Mouse (Mus musculus) mature B cell (primary cell): ENCODE measurements around the gene Chn2.

ENCODE experiments used
- in situ Hi-C: fragments of 300-500 bp; cut with MboI; formaldehyde crosslinking; loops from 2 replicates; pipeline ENCODE4 v1.14.3; 2019

The Chn2 gene

DNA sequence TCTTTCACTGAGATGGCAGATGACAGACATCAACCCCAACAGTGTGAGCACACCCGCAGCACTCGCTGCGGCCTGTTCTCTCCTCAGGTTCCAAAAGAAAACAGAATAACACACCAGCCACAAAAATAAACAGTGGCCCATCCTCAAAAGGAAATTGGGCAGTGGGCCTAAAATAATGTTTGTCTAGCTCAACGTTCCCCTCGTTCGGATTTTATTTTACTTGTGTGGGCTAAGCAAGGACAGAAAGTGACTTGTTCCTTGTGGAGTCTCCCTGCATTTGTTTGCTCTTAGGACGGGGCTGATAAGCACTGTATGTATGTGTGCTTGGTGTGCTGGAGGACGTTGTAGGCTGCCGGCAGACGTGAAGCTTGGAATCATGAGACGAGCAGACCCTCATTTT, 240.0 kb downstream of the Chn2 start:
- in situ Hi-C loops = no loop called here

DNA sequence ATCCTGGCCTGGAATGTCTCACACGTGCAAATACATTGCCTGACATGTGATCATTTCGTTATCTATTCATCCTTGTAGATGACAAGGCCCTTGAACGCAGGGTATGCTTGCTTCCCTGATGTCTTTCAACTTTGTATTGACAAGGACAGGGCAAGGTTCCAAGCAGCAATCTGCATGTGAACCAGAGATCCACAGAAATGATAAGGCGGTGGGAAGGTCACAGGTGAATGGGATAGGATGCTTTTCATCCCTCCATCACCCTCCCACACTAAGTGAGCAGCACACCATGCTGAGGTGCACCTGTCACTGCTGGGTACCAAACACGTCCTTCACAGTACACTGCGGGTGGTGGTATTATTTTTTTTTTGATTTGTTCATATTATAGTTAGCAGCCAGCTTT, 240.9 kb downstream of the Chn2 start:
- in situ Hi-C loops = no loop called here

DNA sequence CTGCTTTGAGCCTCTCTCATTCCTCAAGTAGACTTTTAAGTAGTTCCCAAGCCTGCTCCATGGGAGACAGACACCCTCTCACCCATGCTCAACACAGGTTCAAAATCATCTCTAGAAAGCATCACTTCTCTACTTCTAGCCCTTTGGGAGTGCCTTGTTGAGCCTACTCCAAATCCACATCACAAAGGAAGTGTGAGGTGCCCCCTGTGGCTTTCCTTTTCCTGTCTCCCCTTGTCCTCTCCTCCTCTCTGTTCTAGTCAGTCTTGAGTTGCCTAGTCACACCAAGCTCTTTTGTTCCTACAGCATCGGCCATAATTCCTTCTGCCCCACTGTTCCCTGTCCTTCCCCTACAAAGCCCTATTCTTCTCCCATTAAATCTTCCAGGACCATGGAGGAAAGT, 243.9 kb downstream of the Chn2 start:
- in situ Hi-C loops = no loop called here

DNA sequence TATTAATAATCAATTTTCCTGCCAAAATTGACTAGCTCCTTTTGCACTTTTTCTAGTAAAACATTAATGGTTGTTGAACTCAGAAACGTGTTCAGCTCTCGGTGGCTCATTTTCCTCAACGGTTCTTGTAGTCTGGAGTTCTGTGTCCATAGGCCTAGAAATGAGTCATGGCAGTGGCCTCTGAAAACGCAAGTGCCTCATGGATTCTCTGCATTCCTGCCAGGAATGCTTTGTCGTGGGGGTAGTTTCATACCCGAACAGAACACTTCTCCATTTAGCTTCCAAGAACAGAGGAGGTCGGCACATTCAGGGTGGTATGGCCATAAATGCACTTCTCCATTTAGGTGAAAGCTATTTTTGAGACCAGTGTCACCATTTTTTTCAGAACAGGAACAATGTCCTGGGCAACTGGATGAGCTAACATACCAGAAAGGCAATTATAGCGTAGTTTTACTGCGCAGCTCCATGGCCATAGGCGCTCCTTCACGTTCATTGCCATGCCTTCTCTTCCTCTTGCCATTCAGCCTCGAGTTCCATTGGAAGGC, 244.9 kb downstream of the Chn2 start:
- in situ Hi-C loops = no loop called here

DNA sequence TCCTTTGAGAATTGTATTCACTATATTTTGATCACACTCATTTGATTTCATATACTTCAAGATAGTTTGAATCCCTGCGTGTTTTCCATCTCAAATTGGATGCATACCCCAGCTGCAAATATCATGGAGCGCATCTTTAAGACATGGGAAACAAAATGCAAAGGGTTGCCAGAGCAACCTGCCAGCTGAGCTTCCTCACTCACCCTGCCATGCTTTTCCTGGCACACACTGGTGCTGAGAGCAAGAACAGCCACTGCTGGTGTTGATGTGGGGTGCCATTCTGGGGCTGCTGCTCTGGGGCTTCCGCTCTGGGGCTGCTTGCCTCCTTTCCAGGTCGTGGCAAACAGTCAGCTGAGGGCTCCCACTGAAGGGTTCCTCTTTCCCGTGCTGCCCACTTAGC, 247.5 kb downstream of the Chn2 start:
- in situ Hi-C loops = no loop called here

DNA sequence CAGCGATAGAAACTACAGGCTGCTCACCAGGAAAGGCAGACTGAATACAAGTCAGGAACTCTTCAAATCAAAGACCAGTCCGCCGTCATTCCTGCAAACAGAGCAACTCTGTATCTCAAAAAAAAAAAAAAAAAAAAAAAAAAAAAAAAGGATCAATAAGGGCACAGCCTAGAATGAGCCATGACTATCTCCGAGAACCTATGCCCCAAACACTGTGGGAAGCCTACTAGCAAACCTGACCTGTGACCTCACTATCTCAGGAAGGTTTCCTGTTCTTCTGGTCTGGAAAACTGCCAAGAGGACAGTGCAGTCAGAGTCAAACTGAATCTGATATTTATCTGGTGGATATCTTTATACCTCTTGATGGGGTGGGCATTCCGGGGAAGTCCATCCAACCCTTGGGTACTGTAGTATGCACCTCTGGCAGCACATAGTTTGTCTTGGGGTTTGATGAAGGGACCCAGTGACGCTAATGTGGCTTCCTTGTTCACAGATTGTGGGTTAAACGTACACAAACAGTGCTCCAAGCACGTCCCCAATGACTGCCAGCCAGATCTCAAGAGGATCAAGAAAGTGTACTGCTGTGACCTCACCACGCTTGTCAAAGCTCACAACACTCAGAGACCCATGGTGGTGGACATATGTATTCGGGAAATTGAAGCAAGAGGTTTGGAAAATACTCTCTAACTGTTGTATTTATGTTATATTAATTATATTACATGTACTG, 250.6 kb downstream of the Chn2 start:
- in situ Hi-C loops = no loop called here

DNA sequence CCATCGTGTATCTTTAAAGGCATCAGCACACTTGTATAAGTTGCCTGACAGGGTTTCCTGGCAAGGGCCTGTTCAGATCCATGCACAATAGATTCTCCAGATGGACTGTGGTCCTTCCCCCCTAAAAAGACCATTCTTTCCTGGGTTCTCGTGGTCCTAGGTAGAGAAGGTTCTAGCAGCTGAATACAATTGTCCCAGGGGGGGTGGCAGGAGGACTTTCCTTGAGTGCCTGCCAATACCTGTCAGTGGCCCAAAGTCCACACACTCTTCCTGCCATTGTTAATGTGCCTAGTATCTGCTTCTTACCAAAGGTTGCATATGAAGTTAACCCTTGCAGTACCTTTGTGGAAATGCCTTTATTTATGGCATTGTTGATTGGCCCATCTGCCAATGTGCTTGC, 257.9 kb downstream of the Chn2 start:
- in situ Hi-C loops = no loop called here

DNA sequence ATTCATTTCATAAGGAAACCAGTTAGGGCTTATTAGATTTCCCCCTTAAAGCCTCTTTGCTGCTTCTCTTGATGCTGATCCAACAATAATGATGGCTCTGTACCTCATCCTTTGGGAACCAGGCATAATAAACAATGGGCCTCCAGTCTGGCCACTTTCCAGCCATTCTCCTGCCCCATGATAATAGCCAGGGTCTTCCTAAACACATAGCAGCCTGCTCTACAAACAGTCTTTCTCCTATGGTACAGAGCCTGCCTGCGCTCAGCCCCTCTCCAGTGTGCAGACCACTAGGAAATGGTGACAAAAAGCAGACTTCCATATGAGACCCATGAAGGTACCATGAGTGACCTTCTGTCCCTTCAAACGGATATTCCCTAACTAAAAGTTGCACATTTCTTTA, 260.1 kb downstream of the Chn2 start:
- in situ Hi-C loops = no loop called here

DNA sequence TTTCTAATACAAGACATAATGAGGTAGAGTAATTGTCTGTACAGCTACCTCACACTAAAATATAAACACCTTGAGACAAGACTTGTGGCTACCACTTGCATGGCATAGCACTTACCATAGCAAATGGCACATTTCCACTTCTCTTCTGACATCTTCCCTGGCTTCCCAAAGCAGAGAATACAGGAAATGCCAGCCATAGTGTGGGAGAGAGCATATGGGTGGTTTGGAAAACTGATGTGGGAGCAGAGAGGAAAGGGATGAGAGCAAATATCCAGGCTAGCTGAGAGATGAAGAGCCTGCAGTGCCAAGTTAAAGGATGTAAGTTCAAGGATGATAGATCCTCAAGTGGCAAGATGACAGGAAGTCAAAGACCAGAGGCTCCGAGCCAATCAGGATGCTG, 266.4 kb downstream of the Chn2 start:
- in situ Hi-C loops = no loop called here

DNA sequence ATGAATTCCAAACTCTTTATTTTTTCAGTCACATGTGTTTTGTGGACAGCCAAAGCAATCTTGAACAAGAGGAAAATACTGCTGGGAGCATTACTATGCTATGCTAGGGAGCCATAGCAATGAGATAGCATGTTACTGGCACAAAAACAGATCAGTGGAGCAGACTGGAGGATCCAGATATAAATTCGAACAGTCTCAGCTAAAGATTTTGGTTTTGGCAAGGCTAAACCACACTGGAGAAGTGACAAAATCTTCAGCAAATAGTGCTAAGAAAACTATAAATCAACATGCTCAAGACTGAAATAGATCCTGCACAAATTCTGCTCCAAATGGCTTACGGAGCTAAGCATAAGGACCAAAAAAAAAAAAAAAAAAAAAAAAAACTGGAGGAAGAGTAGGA, 273.7 kb downstream of the Chn2 start:
- in situ Hi-C loops = no loop called here

DNA sequence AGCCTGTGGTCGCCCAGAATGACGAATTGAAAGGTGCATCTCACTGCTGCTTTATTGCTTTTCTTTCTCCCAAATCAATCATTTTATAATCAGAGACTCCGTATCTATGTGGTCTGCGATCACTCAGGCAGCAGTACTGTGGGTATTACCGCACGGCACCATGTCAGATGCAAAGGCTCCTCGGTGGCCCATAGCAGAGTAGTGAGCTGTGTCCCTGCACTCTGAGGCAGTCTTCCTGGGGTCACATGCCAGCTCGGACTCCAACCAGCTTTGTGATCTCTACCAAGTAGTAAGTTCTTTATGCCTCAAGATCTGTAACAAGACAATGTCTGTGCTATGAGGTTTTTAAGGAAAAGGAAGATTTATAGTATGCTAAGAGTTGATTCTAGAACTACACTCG, 279.3 kb downstream of the Chn2 start:
- in situ Hi-C loops = no loop called here

DNA sequence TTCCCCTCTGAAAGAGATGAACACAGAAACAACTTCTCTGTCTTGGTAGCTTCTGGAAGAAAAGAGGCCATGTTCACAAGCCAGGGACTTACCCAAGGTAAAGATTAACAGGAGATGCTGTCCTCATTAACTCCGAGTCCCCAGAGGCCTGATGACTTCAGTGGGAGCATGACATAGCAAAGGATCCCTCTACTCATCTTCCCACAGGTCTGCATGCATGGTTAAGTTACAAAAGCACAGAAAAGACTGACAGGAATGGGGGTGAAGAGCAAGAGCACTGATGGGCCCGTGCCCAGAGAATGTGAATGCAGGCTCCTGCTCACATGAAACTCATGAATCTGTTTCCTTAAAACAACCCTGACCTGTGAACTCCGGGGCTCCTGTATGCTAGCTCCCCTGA, 279.8 kb downstream of the Chn2 start:
- in situ Hi-C loops = no loop called here

DNA sequence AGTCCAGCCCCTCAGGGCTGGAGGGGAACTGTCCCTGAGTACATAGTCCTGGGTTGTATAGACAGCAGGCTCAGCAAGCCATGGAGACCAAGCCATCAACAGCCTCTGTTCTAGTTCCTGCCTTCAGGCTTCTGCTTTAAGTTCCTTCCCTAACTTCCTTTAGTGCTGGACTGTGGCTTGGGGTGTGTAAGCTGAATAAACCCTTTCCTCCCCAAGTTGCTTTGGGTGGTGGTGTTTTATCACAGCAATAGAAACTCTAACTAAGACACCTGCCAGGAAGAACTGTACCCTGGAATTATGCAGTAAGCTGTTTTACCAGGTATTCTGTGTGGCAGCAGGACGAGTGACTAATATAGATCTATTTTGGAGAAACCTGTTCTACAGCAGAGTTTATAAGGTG, 280.9 kb downstream of the Chn2 start:
- in situ Hi-C loops = no loop called here

DNA sequence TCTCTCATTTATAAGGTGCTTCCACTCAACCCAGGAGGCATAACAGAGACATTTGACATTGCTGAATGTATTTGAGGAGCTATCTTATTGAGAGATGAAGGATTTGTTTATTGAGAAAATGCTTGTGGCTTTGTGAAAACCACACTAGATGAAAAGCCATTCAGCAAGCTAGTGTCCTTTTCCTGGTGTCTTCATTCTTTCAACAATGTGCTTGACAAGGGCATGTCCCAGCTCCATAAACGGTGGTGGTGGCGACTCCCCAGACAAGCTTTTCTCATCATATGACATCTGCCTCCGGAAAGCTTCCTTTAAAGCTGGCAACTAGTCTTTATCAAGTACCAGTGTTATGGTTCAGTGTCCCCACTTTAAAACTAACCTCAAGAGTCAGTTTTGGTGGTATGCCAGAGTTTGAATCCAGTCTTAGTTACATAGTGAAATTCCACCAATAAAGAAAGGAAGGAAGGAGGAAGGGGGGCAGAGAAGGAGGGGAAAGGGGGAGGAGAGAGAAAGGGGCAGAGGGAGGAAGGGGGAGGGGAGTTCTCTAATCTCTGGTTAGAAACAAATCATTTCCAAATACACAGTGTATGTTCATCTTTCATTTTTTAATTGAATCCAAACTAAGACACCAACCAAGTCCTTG, 286.0 kb downstream of the Chn2 start, which contains the start of gene Prr15:
Gene Prr15 (plus strand): TSS at position 590 of the 640 bp plus-strand sequence.
- in situ Hi-C loops = no loop called here

DNA sequence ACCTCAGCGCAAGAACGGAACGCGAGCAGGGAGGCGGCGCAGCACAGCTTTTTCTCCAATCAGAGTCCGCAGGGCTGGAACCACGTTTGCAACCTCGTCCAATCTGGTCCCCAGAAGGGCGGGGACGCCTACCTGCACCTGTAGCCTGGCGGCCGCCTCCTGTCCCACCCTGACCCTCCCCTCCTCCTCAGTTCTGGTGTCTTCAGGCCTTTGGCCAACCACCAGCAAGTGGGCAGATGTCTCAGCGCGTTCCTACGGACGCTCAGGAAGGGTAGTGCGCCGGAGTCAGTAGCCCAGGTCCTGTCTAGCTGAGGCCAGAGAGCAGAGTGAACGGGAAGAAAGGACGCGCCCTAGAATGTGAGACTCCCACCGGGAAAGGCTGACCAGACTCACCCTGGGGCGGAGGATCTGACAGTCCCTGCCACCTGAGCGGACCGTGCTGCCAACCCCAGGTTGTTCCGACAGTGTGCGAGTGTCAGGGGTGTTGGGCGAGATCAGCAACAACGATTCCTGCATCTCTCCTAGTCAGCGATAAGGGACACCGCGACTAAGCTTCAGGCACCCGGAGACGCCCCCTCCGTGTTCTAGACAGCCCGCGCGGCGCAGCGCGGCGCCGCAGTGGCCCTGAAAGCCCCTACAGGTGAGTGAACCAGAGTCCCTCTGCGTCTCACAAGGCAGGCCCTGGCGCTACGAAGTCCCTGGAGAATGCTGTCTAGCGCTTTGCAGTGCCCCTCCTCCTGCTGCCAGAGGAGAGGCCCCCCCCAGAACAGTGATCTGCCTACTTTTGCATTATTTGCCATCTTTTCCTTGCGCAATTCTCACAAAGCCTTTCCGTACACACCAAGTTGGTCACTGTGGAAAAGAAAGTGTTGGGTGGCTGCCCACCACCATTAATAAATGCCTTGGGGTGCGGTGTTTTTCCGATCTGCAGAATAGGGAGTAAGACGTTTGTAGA, 287.6 kb downstream of the Chn2 start:
- in situ Hi-C loops = no loop called here

DNA sequence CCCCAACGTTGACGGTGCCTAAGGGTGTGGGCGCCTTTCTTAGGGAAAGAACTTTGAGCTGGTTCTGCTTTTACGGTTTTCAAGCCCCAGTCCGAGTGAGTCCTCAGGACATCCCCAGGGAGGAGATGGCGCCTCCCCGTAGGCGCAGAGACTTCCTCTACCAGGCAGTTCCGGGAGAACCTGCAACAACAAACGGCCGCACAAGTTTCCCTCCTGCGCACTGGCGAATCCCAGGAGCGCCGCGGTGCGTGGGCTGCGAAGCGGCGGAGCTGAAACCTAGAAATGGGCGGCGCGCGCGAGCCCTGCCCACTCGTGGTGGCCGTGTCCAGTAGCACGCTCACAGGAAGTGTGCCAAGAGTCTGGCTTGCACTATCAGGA, 288.3 kb downstream of the Chn2 start:
- in situ Hi-C loops = no loop called here

DNA sequence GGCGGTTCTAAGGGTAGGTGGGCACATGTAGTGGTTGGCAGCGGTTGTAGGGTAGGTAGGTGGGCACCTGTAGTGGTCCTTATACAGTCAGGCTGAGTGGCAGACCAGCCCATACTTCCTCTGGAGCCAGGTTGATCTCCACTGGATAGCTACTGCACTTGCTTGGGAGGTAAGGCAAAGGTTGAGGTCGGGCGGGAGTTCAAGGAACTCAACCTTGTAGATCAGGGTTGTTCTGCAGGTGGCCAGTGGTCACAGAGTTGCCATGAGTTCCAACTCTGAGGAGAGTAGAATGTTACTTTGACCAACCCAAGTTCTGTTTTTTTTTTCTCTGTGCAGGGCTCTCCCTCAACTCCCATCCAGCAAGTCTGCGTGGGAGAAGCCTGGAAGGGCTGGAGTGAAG, 289.4 kb downstream of the Chn2 start:
- in situ Hi-C loops = no loop called here

DNA sequence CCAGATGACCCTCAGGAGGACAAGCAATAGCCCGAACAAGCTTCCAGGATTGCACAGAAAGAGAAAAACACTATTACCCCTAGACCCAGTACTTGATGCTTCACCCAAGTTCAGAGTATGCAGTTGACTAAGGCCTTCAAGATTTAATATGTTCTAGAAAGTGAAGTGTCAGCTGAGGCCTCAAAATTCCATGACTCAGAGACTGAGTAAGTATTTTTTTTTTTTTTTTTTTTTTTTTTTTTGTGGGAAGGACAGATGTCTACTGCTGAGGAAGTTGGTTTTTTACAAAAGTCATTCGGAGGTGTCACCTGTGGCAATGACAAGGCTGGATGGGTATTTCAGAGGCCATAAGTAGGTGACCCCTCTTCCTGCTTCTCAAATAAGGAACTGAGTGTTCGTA, 290.2 kb downstream of the Chn2 start:
- in situ Hi-C loops = no loop called here

DNA sequence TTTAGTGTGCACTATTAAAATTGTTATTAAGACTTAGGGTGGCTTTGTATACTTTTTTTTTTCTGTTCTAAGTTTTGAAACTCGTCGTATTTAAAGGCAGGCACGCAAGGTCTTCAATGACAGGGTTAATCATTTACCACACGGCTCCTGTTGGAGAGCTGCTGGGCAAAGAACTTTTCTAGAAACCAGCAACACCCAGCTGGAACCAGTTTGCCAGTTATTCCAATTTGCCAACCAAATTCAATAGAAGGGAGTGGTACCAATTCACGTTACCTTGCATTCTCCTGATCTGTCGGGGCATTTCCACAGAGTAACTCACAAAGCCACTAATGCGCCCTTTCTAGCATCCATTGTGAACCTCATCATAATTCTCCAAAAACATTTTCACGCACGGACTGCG, 290.8 kb downstream of the Chn2 start:
- in situ Hi-C loops = no loop called here

DNA sequence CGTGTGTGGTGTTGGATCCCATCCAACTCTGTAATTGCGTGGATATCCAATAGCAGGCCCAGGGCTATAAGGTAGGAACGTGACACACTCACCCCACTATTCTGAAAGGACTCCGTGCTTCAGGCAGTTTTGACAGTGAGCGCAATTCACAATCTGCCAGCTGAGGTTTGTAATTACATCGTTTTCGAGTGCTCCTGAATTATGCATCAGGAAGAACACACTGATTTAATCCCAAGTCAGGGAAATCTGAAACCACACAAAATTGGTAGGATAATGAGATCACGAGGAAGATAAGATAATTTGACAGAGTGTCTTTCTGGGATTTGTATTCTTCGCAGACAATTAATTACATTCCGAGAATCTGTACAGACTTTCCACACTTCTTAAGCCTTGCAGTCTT, 292.4 kb downstream of the Chn2 start:
- in situ Hi-C loops = no loop called here

DNA sequence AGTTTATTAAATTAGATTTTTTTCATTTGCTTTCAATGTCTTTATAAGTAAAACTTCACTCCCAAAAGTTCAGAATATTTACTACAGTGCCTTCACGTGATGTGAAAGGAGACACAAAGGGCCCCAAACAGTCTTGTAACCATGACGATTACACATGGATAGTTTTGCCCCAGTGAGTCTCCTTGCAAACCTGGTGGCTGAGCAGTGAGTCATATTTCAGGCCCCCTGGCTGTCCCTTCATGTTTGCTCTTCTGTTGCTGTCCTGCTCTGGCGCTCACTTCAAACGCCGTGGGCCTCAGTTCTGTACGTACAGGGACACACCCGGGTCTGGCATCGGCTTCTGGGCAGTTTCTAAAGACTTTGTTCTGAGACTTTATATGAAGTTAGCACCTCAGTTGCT, 292.8 kb downstream of the Chn2 start:
- in situ Hi-C loops = no loop called here

DNA sequence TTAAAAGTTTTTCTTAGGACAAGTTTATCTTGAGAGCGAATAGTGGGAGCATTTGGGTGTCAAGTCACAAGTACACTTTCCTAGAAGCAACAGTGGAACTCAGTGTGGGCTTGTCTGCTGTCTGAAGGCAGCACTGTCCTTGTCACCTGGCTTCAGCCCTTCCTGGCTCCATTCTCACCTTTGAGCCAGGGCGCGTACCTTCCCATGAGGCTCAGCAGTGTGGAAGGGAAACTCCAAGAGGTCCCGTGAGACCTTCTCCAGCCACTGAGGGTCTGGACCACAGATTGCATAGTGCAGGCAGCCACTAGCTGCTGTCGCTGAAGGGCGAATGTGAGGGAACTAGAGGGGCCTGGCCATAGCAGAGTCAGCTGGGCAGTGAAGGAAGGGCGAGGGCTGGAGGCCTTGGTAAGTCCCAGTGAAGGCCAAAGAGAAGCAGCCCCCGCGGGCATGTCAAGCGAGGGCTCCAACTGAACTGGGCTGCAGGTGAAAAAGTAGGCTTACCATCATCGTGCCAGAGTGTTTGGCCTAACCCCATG, 293.8 kb downstream of the Chn2 start:
- in situ Hi-C loops = no loop called here
